Mouse (Mus musculus) bone marrow, adult 2 months (tissue): Measurements from ENCODE around the gene Nudt22.

Experiments used
- CTCF ChIP-seq: fragments of 200-500 bp; IDR thresholded peaks from 2 replicates; pipeline ENCODE4 v1.5.1; 2011; ENCODE audit warnings: low read length, control low read depth; ENCODE audit not compliant: control insufficient read depth, insufficient read depth
- POLR2A ChIP-seq: fragments of 200-500 bp; IDR thresholded peaks from 2 replicates; pipeline ENCODE4 v1.6.1; 2011; ENCODE audit warnings: low read depth, mild to moderate bottlenecking, control low read depth, low read length, borderline replicate concordance; ENCODE audit not compliant: control insufficient read depth

GRCm38 (mm10) chr19:6994002-6994401 lies 1.9 kb downstream of the Nudt22 start:
- no peak for TF ChIP-seq CTCF
- no peak for TF ChIP-seq POLR2A
